Mouse (Mus musculus) kidney, adult 9 months (tissue): ENCODE results near the gene Cpm.
"Not testable (repeated sequence)": the region's sequence is repeated elsewhere in the genome, so short reads cannot be mapped to it uniquely, and the experiment has no call there.

Experiments
- DNase-seq: peaks from one replicate; pipeline ENCODE4 v3.0.0; 2022

Cpm gene

DNA sequence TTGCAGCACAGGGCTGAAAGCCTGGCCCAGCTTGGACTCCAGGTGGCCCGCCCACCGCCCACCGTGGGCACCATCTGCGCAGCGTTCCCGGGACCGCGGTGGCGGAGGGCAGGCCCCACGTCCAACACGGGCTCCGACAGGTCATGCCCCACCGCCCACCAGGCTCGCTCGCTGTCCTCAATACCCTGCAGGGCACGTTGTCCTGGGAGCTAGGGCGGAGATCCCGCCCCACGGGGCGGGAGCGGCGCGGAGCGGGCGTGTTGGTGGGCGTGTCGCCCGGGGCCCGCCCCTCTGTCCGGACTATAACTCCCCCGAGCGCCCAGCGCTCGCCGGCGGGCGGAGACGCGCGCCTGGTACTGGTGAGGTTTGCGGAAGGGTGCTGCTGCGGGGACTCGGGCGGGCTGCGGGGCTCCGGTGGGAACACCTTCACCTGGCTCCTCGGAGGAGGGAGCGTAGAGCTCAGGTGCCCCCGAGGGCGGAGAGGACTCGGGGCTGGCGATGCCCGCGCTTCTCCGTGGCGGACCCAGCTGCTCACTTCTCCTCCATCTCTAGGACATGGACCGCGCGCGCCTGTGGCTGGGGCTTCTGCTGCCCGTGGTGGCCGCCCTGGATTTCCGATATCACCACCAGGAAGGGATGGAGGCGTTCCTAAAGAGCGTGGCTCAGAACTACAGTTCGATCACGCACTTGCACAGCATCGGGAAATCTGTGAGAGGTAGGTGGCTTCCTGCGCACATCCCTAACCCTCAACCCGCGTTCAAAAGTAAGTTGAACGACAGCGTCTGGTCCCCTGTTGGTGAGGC, at the start of gene Cpm:
TSS of gene Cpm (plus strand) at position 332 of the 803 bp plus-strand sequence.
- peak; percentile 84 for DNase-seq

DNA sequence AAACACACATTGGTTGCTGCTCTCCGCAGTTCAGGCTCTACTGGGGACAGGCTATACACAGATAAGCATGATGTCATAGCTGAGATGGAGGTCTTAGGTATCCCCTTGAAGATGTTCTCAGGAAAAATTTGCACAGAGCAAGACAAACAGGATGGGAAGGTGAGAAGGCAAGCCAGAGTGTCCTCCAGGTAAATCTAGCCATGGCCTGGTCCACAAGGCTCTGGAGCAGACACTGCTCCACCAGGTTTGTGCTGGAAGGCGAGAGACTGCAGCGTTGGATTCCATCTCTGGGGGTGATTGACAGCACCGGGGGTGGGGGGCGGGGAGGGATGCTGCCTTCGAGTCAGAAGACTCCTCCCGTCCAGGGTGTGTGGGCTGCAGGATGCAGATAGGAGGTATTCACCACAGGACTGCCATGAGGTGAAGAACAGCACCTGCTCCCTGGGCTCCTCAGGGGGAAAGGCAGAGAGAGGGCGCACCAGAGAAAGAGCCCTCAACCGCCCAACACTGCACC, 49.5 kb upstream of the Cpm start:
- no peak for DNase-seq

DNA sequence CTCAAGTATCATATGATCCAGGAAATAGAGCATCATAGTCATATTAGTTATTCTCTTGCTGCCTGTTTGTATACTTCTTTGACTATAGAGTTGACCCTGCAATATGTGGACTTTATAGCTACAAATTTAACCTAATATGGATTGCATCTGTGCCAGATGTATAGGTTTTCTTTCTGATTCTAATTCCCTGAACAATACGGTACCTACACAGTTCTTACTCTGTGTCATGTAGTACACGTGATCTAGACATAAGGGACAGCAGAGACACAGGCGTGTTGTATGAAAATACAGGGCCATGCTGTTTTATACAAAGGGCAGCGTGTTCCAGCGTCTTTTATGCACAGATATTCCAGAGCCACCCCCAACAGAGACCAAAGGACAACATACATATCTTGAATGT, 48.9 kb upstream of the Cpm start:
- no peak for DNase-seq

DNA sequence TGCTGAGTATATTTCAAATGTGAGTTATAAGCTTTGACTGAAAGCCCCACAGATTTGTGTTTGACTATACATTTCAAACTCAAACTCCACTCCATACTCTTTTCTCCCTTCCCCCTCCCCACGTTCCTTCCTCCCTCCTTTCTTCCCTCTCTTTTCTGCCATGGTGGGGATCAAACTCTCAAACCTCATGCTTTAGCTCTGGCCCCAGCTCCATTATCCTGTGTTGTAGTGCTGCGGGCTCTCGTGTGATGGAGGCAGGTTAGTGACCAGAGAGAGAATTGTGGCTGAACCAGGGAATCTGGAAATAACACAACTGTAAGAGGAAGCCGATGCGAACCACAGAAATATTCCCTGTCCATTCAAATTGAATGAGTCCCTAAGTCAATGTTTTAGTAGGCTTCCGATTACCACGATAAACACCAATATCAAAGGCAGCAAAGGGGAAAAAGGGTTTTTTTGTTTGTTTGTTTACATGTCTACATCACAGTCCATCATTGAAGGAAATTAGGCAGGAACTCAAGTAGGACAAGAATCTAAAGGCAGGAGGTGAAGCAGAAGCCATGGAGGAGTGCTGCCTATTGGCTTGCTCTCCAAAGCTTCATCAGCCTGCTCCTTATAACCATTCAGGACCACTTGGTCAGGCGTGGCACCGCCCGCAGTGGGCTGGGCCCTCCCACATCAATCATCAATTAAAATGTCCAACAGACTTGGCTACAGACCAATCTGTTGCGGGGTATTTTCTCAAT, 48.1 kb upstream of the Cpm start:
- DNase-seq: no peak

DNA sequence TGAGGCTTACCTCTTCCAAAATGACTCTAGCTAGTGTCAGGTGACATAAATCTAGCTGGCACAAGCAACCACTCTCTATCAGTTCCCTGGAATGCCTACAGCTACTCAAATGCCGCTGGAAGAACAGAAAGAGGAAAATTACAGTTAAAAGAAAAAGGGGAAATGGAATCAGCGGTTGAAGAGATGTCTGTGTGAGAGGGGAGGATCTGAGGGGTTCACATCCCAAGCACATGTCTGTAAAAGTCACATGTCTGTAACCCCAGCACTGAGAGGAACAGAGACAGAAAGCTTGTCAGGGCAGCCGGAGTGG, 47.6 kb upstream of the Cpm start:
- no peak for DNase-seq

DNA sequence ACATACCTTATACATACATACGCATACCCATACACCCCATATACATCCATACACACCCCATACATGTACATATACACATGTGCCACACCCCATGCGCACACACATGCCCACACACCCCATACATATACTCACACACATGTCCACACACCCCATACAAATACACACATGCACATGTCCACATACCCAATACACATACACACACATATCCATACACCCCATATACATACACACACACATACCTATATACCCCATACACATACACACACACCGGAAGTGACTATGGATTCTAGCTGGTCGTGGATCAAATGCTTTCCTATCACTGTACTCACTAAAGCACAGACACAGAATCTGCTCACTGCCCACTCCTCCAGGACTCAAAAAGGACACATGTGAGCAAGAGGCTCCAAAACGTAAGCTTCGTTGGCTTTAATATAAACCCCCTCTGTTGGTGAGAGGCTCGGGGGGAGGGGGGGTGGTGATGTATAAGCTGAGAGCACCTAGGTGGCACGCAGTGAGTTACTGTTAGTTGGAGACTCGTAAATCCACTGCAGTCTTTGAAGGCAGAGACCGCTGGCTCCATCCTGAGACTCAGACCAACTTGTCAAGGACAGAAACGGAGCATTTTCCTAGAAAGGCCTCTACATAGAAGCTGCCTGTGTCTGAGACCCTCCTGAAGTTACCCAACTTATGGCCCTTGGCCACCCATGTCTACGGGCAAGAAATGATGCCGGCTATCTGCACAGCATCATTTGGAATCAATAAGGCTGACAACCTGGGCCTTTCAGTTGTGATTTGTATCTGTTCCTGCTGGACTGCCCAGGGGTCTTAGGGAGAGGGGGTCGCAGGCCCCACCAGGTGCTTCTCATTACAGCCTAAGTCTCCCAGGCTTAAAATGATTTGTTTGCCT, 45.9 kb upstream of the Cpm start:
- no peak for DNase-seq

DNA sequence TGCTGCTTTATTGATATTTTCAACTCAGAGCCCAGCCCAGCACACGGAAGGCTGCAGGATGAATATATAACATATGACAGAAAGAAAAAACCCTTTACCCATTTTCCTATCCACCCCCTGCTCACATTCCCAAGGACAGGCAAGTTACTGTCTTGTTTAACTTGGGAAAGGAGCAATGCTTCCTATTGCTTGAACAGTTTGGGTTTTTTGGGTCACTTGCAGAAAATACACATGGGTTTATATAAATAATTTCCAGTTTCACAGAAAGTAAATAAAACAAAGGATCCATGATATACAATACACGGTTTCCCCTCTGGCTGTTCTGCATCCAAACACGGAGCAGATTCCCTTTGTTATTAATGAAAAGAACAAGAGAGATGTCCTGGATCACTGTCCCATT, 45.2 kb upstream of the Cpm start:
- DNase-seq: no peak

DNA sequence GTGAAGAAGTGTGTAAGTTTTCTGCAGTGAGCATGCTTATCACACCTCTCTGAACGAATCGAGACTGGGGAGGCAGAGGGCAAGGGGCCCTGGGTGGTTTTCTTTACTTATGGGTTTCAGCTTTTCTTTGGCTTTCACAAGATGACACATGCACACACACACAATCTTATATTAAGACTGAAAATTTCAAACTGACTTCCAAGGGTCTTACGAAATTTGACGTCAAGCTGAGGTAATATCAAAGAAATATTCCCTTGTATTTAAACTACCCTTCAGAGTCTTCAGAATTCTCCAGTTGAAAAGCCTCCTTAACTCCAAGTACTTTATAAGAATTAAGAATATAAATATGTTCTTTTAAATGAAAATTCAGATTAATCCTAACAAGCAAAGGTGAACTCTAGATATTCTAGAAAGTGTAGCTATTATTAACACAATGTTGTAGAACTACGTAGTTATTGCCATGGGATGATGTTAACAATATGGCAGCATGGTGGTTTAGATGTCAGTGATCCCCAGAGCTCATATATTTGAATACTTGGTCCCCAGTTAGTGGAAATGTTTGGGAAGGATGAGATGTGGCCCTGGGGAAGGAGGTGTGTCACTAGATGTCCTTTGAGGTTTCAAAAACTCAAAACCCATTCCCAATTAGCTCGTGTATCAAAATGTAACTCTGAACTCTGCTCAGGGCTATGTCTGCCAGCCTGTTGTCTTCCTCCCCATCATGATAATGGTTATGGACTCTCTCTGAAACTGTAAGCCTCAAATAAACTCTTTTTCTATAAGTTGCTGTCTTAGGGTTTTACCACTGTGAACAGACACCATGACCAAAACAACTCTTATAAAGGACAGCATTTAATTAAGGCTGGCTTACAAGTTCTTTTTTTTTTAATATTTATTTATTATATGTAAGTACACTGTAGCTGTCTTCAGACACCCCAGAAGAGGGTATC, 44.5 kb upstream of the Cpm start:
- no peak for DNase-seq

DNA sequence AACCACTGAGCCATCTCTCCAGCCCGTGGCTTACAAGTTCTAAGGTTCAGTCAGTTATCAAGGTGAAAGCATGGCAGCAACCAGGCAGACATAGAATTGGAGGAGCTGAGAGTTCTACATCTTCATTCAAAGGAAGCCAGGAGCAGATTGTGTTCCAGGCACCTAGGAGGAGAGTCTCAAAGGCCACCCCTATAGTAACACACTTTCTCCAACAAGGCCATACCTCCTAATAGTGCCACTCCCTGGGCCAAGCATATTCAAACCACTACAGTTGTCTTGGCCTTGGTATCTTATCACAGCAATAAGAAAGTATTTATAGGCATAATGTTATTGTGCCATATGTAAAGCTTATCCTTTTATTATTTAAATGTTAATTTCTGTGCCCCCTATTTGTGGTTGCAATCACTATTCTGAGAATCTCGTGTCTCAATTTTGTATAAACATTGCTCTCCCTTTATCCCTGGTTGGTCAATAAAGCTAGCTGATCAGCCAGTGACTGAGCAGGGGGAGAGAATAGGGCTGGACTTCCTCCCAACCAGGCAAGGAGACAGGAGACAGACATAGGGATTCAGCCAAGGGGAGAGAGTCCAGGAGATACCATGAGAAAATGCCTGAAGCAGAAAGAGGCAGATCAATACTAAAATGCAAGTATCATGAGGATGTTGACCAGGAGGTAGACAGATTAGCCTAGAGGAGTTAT, 43.5 kb upstream of the Cpm start:
- no peak for DNase-seq

DNA sequence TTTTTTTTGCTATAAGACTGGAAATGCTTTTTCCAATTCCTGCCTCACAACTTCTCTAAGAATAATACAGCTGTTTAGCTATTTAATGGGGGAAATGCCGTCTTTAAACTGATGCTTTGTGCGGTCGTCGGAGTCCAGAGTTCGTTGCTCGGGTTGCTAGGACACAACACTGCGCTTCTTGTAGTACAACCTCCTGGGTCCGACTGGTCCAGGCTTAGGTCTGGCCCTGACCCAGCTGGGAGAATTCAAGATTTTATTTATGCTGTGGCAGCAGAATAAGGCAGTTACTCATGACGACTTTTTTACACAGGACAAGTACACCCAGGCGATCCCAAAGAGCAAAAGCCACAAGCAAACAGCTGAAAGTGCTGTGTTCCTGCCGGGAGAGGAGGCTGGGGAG, 42.4 kb upstream of the Cpm start:
- peak; percentile 28 for DNase-seq

DNA sequence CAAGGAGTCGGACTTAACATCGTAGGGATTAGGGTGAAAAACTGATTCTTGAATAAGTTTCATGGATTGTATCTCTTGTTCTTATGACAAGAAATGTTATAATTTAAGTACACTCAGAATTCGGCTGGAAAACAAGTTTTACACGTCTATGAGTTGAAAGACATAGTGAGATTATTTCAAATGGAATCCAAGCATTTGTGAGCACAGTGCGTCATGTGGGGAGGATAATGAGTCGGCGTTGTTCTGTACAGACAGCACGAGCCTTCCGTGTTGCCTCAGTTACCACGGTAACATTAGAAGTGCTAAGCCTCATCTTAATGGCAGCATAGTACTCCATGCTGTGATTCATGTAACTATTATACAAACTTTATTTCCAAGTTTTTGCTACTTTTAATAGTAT, 42.0 kb upstream of the Cpm start:
- DNase-seq: no peak

DNA sequence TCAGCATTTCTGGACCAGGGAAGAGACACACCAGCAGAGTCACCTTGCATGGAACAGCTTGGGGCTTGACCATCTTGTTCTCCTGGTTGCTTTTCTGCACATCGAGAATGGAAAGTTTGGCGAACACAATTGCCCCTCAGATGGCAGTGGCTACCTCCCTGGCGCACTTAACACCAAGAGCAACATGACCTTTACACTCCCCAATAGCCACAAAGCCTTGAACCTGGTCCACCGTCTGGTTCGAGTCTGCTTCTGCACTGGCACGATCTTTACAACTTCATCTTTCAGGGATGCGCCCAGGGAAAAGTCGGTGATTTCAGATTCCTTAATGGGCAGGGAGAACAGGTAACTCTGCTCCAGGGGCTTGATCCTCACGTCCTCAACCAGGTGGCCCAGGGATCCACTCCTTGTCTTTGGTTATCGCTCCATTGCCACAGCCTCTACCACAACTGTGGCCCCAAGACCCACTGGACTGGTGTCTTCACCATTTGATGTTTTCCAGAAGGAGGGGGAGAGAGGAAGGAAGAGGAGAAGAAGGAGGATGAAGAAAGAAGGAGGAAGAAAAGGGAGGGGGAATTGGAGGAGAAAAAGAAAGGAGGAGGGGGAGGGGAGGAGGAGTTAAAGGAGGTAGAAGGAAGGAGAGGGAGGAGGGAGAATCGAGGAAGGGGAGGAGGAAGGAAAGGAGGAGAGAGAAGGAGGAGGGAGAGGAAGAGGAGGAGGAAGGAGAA, 40.7 kb upstream of the Cpm start:
- DNase-seq: not testable (repeated sequence)

DNA sequence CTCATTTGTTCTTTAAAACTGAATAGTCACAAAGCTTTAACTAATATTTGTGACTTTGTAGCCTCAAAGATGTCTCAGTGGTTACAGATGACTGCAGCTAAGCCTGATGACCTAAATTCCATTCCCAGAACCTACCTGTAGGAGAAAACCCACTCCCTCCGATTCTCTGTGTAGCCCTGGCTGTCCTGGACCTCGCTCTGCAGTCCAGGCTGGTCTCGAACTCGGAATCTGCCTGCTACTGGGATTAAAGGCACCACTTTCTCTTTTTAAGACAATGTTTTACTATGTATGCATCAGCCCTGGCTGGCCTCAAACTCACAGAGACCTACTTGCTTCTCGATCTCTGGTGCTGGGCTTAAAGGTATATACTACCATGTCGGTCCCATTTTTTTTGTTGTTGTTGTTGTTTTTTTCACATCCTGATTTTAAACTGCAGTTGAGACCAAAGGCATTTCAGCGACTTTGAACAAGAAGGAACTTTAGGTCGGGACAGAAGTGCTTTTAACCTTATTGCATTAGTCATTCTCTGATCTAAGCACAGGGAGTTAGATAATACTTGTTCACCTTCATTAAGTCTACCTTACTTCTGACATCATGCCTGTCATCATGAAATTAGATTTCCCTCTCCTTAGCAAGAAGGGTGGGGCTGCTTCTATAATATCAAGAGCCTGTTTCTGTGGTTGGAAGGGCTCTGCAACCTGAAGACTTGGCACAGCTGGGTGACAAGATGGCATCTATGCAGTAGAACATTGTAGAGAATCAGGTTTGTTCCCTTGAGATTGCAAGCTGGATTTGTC, 40.0 kb upstream of the Cpm start:
- DNase-seq: no peak

DNA sequence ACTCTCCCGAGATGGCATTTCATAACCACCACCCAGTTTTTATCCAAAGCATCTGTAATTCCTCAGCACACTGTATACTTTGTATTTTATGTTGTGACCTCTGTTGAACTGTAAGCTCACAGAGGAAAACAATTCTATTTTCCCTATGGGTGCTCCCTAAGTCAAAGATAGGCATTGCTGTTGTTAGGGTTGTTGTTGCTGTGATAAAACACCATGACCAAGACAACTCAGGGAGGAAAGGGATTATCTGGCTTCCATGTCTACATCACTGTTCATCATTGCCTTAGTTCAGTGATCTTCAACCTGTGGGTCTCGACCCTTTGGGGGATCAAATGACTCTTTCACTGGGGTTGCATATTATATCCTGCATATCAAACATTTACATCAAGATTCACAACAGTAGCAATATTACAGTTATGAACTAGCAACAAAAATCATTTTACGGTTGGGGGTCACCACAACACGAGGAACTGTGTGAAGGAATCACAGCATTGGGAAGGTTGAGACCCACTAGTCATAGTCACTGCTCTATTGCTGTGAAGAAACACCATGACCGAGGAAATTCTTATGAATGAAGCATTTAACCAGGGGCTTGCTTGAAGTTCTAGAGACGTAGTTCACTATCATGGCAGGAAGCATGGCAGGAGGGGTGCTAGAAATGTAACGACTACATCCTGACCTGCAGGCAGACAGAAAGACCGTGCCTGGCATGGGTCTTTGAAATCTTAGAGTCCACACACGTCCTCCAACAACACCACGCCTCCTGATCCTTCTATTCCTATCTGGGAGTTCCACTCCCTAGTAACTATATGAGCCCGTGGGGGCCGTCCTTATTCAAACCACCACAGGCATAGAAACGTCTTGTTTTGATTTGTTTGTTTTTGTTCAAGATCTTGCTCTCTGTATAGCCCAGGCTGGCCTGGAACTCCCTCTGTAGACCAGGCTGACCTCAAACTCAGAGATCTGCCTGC, 38.7 kb upstream of the Cpm start:
- no peak for DNase-seq

DNA sequence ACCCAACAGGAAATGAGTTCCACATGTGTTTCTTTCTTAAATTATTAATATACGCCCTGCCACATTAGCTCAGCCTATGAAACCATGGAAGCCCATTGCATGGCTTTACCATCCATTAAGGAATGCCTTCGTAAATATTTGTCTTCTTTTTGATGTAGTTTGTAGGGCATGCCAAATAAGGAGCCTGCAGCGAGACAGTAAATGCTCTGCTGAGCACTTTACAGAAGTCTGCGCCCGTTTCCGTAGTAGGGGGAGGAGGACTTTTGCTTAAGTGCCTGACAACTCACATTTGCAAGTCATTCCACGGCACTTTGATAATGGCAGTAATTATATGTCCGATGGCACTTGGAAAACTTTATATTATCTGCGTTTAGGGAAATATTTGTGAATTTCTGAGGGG, 37.5 kb upstream of the Cpm start:
- no peak for DNase-seq

DNA sequence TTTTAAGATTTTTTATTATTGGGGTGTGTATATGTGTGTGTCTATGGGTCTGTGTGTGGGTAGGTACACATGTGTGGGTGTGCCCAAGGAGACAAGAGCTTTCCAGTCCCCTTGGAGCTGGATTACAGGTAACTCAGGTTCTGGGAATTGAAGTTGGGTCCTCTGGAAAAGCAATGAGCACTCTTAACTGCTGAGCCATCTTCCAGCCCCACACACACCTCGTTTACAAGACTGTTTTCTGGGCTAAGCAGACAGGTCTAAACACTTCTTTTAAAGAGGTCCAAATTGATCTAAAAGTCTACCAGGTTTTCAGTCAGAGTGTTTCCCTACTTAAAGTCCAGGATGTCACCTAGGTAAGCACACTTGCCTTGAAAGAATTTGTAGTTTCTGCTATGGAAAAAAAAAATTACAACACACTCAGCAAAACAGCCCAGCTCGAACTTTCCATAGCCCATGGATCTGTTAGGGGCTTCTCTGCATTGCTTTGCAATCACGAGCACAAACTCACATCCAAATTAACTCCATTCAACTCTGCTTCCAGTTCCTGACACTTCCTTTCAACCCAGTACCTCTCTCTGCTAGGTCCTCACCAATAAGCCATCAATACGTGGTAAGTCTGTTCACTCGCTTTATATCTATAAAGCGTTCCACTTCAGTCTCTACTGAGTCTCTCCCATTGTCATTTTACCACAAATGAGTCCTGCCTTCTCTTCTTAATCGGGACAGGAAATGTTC, 36.8 kb upstream of the Cpm start:
- DNase-seq: no peak

DNA sequence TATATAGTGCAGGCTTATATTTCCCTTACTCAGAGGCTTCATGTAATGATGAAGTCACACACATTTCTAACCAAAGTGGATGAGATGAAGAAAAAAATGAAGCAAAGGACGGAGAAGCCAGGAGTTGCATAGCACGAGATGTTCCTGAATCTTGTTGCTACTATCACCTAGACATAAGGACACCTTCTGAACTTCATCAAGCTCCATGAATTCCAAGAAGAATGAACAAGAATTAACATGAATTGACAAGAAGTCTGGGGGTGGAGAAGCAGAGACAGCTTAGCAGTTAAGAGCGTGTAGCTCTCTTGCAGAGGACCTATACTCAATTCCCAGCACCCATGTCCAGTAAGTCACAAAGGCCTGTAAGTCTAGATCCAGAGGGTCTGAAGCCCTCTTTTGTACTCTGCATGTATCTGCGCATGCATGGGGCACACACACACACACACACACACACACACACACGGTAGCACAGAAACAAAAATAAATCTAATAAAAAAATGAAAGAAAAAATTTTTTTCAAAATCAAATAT, 36.2 kb upstream of the Cpm start:
- DNase-seq: no peak

DNA sequence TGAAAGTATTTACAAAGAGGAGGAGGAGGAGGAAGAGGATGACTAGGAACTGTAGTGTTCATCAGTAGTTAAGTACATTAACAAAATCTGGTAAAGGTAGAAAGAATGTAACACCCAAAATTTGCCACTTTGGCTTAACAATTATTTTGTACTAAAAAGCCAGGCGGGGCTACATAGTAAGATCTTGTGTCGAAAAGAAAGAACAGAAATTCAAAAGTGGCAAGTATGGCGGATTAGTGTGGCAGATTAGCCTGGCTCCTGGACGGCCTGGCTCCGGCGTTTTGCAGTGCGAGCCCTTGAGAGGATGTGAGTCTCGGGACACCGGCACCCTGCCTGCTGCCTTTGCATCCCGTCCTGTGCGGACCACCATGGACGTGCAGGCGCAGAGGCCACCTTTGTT, 35.4 kb upstream of the Cpm start:
- DNase-seq: no peak
